Mouse (Mus musculus) liver, embryonic 12.5 days (tissue): ENCODE measurements around the gene Isx. TPM values are rescaled to one million over a fixed set of nuclear protein-coding genes. Genes with fewer than 3 reads are reported as not detected.

ENCODE experiments used
- ATAC-seq: fragments of 200-750 bp; cut with Nextera tagmentation; 2 replicates; pipeline ENCODE4 v1.8.0; 2017; ENCODE audit warnings: moderate number of reproducible peaks, mild to moderate bottlenecking, moderate library complexity
- H3K27ac ChIP-seq: fragments of 300-500 bp; sonication (generic); 2 replicates; pipeline ENCODE4 v1.5.1; 2016; ENCODE audit warnings: mild to moderate bottlenecking
- H3K27me3 ChIP-seq: fragments of 300-500 bp; sonication (generic); replicated peaks from 2 replicates; pipeline ENCODE4 v1.6.1; 2016; ENCODE audit warnings: mild to moderate bottlenecking, moderate library complexity
- H3K36me3 ChIP-seq: fragments of 300-500 bp; sonication (generic); 2 replicates; pipeline ENCODE4 v1.6.1; 2016; ENCODE audit warnings: mild to moderate bottlenecking, moderate library complexity
- H3K4me1 ChIP-seq: fragments of 300-500 bp; sonication (generic); 2 replicates; pipeline ENCODE4 v1.6.1; 2016
- H3K4me2 ChIP-seq: fragments of 300-500 bp; sonication (generic); 2 replicates; pipeline ENCODE4 v1.6.1; 2016; ENCODE audit warnings: mild to moderate bottlenecking, moderate library complexity
- H3K4me3 ChIP-seq: fragments of 300-500 bp; sonication (generic); 2 replicates; pipeline ENCODE4 v1.5.1; 2016; ENCODE audit warnings: mild to moderate bottlenecking, moderate library complexity
- H3K9ac ChIP-seq: fragments of 300-500 bp; sonication (generic); 2 replicates; pipeline ENCODE4 v1.6.1; 2016; ENCODE audit warnings: mild to moderate bottlenecking, moderate library complexity
- H3K9me3 ChIP-seq: fragments of 300-500 bp; sonication (generic); replicated peaks from 2 replicates; pipeline ENCODE4 v1.6.1; 2016; ENCODE audit warnings: mild to moderate bottlenecking, moderate library complexity
- WGBS: fragments of 180-500 bp; shearing (Covaris S2); methylation state at CpG from one replicate; pipeline ENCODE4 v1.1.7; 2016; ENCODE audit not compliant: insufficient replicate concordance; 5-methylcytosine and 5-hydroxymethylcytosine counted together
- polyA plus RNA-seq: library from polyadenylated mRNA; unstranded; fragments of >200 nt; fragmentation: Nextera tagmentation; extraction: Ambion mirVana; gene quantifications from 2 replicates; pipeline ENCODE4 v1.2.1, GENCODE M21; 2016

Isx gene
- 0.11 TPM in 1 of 2 replicates, not detected in the other for polyA plus RNA-seq

DNA sequence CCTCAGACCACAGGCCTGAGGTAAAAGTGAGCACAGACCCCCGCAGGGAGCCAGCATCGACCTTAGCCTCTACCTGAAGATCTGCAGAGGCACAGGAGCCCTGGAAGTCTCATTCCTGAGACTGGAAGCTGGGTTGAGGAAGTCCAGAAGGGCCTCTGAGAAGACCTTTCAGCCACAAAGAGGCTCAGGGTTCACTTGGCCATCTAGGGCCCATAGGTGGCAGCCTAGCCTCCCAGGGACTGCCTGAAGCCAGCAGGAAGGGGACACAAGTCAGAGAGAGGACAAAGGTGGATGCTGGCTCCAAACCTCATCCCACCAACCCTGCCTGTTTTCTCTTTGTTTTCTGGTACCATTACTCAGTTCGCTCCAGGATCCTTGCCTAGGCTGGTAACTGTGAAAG, at the start of gene Isx:
Isx (plus strand) TSS at position 234 of the 400 bp plus-strand sequence.
- H3K4me2 ChIP-seq: no peak within 1 kb of the TSS
- no peaks in the 10 kb centered on the region for H3K36me3 ChIP-seq
- no peak within 1 kb of the TSS for H3K4me3 ChIP-seq
- no peak for ATAC-seq
- H3K4me1 ChIP-seq: no peaks in the 10 kb centered on the region
- no peaks in the 10 kb centered on the region for H3K27me3 ChIP-seq
- H3K9me3 ChIP-seq: no peaks in the 10 kb centered on the region
- no peak within 1 kb of the TSS for H3K9ac ChIP-seq
- H3K27ac ChIP-seq: no peak within 1 kb of the TSS
- WGBS: 62% methylated on average over 3 of the region's 3 CpGs

GRCm38 (mm10) chr8:74827689-74828088, 45.3 kb upstream of the Isx start:
- Histone ChIP-seq H3K9me3 (no peaks in the 10 kb centered on the region), H3K4me3 (no peak overlapping the region), H3K4me2 (no peak overlapping the region), H3K36me3 (no peaks in the 10 kb centered on the region), H3K9ac (no peak overlapping the region), H3K27me3 (no peaks in the 10 kb centered on the region), H3K4me1 (no peaks in the 10 kb centered on the region), H3K27ac (no peak overlapping the region)
- no peak for ATAC-seq
- 58% methylated on average over 3 of the region's 3 CpGs for WGBS

DNA sequence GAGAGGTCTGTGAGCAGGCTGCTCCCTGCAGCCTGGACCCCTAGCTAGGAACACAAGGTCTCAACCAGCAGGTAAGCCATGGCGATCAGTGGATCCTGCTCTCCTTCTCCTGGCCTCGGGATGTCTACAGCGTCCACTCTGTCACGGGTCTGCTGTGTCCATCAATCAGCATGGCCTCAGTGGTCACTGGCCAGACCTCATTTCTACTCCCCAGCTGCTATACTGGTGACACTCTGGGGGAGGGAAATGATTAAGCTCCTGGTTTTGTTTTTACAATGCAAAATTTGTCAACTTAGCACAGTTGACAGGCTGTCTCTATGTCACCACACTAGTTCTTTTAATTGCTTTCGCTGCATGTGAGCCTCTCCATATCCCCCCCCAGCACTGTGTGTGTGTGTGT, 41.7 kb upstream of the Isx start:
- ATAC-seq: no peak
- no peaks in the 10 kb centered on the region for H3K4me1 ChIP-seq
- H3K4me2 ChIP-seq: no peak overlapping the region
- no peaks in the 10 kb centered on the region for H3K36me3 ChIP-seq
- 73% methylated on average over 5 of the region's 5 CpGs for WGBS
- H3K9me3 ChIP-seq: no peaks in the 10 kb centered on the region
- H3K27me3 ChIP-seq: no peaks in the 10 kb centered on the region
- no peak overlapping the region for H3K4me3 ChIP-seq
- no peak overlapping the region for H3K9ac ChIP-seq
- no peak overlapping the region for H3K27ac ChIP-seq

DNA sequence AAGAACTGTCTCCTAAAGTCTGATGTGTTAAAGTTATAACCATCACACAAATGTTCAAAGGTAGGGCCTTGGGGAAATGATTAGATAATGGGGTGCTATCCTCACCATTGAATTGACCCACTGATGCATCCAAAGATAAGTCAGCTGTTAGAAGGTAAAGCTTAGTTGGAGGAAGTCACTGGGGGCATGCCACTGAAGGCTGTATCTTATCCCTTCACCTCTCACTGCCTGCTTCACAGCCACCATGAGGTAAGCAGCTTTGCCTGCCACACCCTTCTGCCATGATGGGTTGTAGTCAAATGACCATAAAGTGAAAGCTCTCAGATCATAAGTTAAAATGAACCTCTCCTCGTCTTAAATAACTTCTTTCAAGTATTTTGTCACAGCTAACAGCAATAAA, 38.7 kb upstream of the Isx start:
- no peak overlapping the region for H3K9ac ChIP-seq
- ATAC-seq: no peak

GRCm38 (mm10) chr8:74847376-74848048, 25.5 kb upstream of the Isx start:
- no peak overlapping the region for H3K4me3 ChIP-seq
- 20% methylated on average over 12 of the region's 12 CpGs for WGBS

More for the DNA sequence above, 38.7 kb upstream of the Isx start:
- Histone ChIP-seq H3K27me3 (no peaks in the 10 kb centered on the region), H3K36me3 (no peaks in the 10 kb centered on the region), H3K4me3 (no peak overlapping the region), H3K4me2 (no peak overlapping the region), H3K4me1 (no peaks in the 10 kb centered on the region), H3K9me3 (no peaks in the 10 kb centered on the region), H3K27ac (no peak overlapping the region)
- WGBS: 43% methylated on average over 1 of the region's 1 CpGs

DNA sequence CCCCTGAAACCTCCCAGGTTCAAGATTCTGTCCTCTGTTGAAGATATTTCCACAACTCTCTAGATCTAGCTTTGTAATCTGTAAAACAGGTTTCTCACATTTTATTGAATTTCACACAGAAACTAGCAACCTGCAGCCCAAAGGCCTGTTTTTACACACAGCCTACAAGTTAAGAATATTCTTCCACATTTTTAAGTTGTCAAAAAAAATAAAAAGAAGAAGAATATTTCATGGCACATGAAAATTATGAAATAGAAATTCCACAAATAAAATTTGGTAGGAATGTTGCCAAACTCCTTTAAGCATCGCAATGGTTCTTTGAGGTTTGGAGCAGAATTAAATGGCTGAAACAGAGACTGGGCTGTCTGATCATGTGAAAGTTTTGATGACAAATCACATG, 24.3 kb upstream of the Isx start:
- Histone ChIP-seq H3K36me3 (no peaks in the 10 kb centered on the region), H3K9me3 (no peaks in the 10 kb centered on the region), H3K4me1 (no peaks in the 10 kb centered on the region), H3K27me3 (no peaks in the 10 kb centered on the region), H3K27ac (no peak overlapping the region), H3K9ac (no peak overlapping the region), H3K4me3 (no peak overlapping the region), H3K4me2 (no peak overlapping the region)
- no peak for ATAC-seq
- WGBS: 80% methylated on average over 1 of the region's 1 CpGs

More at GRCm38 (mm10) chr8:74847376-74848048, 25.5 kb upstream of the Isx start:
- no peak for ATAC-seq
- no peak overlapping the region for H3K9ac ChIP-seq
- no peaks in the 10 kb centered on the region for H3K27me3 ChIP-seq
- H3K27ac ChIP-seq: no peak overlapping the region
- H3K9me3 ChIP-seq: no peaks in the 10 kb centered on the region
- no peaks in the 10 kb centered on the region for H3K4me1 ChIP-seq
- H3K4me2 ChIP-seq: no peak overlapping the region
- no peaks in the 10 kb centered on the region for H3K36me3 ChIP-seq

- ATAC-seq: no peak
- no peaks in the 10 kb centered on the region for H3K4me1 ChIP-seq
- no peaks in the 10 kb centered on the region for H3K9me3 ChIP-seq
- H3K9ac ChIP-seq: no peak overlapping the region
- H3K27ac ChIP-seq: no peak overlapping the region
- no peaks in the 10 kb centered on the region for H3K36me3 ChIP-seq
- H3K4me2 ChIP-seq: no peak overlapping the region
- no peaks in the 10 kb centered on the region for H3K27me3 ChIP-seq
- H3K4me3 ChIP-seq: no peak overlapping the region
Measured at GRCm38 (mm10) chr8:74850971-74851370, 22.0 kb upstream of the Isx start.

- no peak overlapping the region for H3K9ac ChIP-seq
- no peaks in the 10 kb centered on the region for H3K27me3 ChIP-seq
- WGBS: 14% methylated on average over 3 of the region's 3 CpGs
- no peaks in the 10 kb centered on the region for H3K9me3 ChIP-seq
- no peak for ATAC-seq
- H3K4me1 ChIP-seq: no peaks in the 10 kb centered on the region
- H3K4me2 ChIP-seq: no peak overlapping the region
- H3K4me3 ChIP-seq: no peak overlapping the region
- H3K36me3 ChIP-seq: no peaks in the 10 kb centered on the region
- no peak overlapping the region for H3K27ac ChIP-seq
Measured at GRCm38 (mm10) chr8:74851837-74852236, 21.1 kb upstream of the Isx start.

- H3K4me1 ChIP-seq: no peaks in the 10 kb centered on the region
- WGBS: 21% methylated on average over 5 of the region's 5 CpGs
- no peak overlapping the region for H3K9ac ChIP-seq
- ATAC-seq: no peak
- no peaks in the 10 kb centered on the region for H3K9me3 ChIP-seq
- no peak overlapping the region for H3K4me2 ChIP-seq
- no peaks in the 10 kb centered on the region for H3K36me3 ChIP-seq
- no peaks in the 10 kb centered on the region for H3K27me3 ChIP-seq
- H3K27ac ChIP-seq: no peak overlapping the region
- H3K4me3 ChIP-seq: no peak overlapping the region
Measured at GRCm38 (mm10) chr8:74853488-74853887, 19.5 kb upstream of the Isx start.

DNA sequence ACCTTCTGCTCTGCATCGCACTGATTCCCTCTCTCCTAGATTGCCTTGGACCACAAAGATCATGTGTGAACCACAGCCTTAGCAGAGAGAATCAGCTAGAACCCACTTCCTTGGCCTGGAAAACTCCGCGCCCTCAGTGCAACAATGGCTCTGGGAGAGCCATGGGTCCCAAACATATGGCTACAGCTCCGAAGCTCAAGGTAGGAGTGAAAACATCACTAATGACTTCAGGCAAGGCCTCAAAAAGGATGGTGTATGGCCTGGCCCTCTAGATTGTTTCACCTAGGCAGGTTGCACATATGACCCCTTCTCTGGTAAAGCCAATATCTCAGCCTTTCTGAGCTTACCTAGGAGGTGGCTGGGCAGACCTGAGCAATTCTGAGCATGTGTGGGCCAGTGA, 18.2 kb upstream of the Isx start:
- no peak overlapping the region for H3K4me2 ChIP-seq
- no peaks in the 10 kb centered on the region for H3K27me3 ChIP-seq
- no peak overlapping the region for H3K27ac ChIP-seq
- no peak overlapping the region for H3K9ac ChIP-seq
- no peaks in the 10 kb centered on the region for H3K36me3 ChIP-seq
- ATAC-seq: no peak
- no peaks in the 10 kb centered on the region for H3K9me3 ChIP-seq
- WGBS: 72% methylated on average over 4 of the region's 4 CpGs
- H3K4me1 ChIP-seq: no peaks in the 10 kb centered on the region
- H3K4me3 ChIP-seq: no peak overlapping the region

DNA sequence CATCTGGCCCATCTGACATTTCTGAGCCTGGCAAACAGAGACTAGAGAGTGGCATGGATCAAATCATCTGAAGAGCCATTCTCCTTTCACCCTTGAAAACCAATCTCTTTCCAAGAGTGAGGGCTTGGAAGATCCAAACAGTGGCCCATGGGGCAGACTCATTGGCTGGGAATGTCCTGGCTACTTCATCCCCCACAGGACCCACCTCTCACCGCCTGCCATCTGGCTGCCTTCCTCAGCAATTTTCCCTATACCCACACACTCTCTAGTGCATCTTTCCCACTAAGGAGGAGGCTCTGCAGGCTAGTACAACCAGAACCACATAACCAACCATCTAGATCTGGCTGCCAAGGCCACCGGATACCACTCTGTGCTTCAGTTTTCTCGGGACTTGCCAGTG, 17.6 kb upstream of the Isx start:
- H3K4me1 ChIP-seq: no peaks in the 10 kb centered on the region
- H3K4me2 ChIP-seq: no peak overlapping the region
- WGBS: 74% methylated on average over 3 of the region's 3 CpGs
- no peaks in the 10 kb centered on the region for H3K27me3 ChIP-seq
- H3K27ac ChIP-seq: no peak overlapping the region
- no peak overlapping the region for H3K4me3 ChIP-seq
- no peaks in the 10 kb centered on the region for H3K9me3 ChIP-seq
- H3K36me3 ChIP-seq: no peaks in the 10 kb centered on the region
- no peak overlapping the region for H3K9ac ChIP-seq
- ATAC-seq: no peak

GRCm38 (mm10) chr8:74859241-74859640, 13.7 kb upstream of the Isx start:
- H3K4me3 ChIP-seq: no peak overlapping the region
- H3K9ac ChIP-seq: no peak overlapping the region
- WGBS: 69% methylated on average over 4 of the region's 4 CpGs
- no peak overlapping the region for H3K4me2 ChIP-seq
- H3K9me3 ChIP-seq: no peaks in the 10 kb centered on the region
- no peak overlapping the region for H3K27ac ChIP-seq
- no peaks in the 10 kb centered on the region for H3K36me3 ChIP-seq
- H3K4me1 ChIP-seq: no peaks in the 10 kb centered on the region
- H3K27me3 ChIP-seq: no peaks in the 10 kb centered on the region
- ATAC-seq: no peak

DNA sequence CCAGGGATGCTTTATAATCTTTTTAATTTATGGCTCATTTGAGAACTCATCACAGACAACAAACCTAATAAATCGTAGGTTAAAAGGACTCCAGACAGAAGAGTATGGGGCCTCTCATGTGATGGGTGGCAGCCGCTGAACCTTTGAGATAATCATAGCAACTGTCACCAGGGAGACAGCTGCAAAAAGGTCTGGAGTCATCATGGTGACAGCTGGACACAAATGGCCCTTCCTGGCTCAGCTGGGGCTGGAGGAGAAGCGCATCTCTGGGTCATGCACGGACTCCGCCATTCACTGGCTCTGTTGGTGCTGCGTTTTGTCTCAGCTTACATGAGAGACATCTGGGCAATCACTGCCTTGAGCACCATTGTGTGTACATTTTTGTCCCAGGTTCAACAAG, 12.5 kb upstream of the Isx start:
- H3K4me2 ChIP-seq: no peak overlapping the region

More for the DNA sequence above, 12.5 kb upstream of the Isx start:
- Histone ChIP-seq H3K27me3 (no peaks in the 10 kb centered on the region), H3K9ac (no peak overlapping the region), H3K4me1 (no peaks in the 10 kb centered on the region), H3K9me3 (no peaks in the 10 kb centered on the region), H3K27ac (no peak overlapping the region), H3K4me3 (no peak overlapping the region), H3K36me3 (no peaks in the 10 kb centered on the region)
- WGBS: 80% methylated on average over 6 of the region's 6 CpGs
- no peak for ATAC-seq
